Mouse (Mus musculus) cerebellum, adult 18-20 months (tissue): Measurements from ENCODE around the gene Mto1.
"Not testable (repeated sequence)": the region's sequence is repeated elsewhere in the genome, so short reads cannot be mapped to it uniquely, and the experiment has no call there.

Experiments used
- DNase-seq, 2 experiments: peaks; one replicate each; pipeline ENCODE4 v3.0.0; 2021

The Mto1 gene

DNA sequence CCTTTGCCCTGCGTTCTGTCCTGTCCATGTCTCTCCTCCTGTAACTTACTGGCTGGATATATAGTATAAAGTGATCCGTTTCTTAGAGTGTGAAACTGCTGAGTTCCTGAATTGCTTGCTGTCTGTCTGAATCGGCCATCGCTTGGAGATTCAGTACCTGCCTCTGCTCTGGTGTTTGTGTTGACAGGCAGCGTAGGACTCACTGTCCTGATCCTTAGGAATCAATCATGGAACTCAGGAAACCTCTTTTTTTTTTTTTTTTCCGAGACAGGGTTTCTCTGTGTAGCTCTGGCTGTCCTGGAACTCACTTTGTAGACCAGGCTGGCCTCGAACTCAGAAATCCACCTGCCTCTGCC lies 58.7 kb downstream of the Mto1 start:
- no peak for DNase-seq

DNA sequence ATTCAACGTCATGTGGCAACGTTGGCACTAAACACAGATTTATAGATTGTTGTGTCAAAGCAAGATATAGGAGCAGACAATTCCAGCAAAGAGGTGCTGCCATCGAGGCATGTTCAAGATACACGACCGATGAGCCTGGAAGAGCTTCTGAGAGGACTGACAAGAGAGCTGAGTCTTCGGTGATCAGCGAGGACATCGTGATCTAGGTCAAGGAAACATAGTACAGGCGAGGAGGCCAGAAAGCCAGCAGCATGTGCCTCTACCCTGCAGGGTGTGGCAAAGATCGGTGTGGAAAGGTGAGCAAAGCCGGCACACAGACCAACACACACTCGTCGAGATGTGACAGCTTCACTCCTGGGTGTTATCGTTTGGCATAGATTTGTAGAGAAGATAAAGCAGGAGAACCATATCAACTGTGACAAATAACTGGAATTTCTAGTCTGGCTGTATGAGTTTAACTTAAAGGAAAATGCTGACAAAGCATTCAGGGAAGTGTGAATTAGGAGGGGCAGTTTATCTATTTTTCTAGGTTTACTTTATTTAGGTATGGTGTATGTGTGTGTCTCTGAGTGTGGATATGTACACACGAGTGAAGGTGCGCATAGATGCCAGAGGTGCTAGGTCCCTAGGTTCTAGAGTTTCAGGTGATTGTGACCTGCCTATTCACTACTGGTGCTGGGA lies 60.2 kb downstream of the Mto1 start:
- DNase-seq = no peak

DNA sequence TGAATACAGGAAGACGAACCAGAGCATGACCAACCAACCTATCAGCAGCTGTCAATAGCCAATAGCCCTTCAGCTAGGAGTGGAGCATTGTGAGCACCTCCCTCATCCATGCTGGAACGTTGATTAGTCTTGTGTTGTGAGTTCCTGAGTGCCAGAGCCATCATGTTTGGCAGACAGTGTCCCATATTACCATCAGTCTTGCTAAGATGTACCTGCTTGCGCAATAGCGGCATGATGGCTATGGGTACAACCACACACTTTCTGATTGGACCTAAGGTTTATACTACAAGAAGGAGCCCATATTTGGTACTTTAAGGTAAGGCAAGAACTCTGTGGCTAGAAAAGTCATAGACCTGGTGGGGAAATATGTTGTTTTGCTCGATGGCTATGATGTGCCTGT lies 63.7 kb downstream of the Mto1 start:
- no peak for DNase-seq

DNA sequence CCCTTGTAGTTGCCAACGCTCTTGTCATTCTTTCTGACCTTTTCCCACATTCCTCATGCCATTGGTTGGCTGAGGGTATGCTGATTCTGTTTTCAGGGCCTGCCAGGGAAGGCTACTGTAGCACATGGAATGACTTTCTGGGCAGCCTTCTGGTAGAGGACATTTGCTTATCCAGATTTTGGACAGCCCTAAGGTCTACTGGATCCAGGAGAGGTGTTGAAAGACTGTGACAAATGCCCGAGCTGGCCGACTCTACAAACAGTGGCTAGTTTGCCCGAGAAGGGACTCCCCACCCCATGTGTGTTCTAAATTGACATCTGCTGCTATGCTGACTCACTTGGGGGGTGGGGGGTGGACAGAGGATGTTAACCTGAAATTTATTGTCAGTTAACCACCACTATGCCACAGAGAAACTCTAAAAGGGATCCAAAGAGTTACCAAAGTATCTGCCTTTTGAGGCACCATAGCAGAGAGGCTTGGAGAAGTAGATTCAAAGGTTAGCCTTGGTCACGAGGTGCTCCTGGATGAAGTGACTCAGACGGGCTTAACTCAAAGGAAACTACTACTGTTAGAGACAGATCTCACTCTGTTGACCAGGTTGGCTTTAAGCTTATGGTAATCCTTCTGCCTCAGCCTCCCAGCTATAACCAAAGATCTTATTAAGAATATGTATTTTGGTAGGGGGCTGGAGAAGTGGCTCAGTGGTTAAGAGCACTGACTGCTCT lies 65.9 kb downstream of the Mto1 start:
- DNase-seq = no peak

DNA sequence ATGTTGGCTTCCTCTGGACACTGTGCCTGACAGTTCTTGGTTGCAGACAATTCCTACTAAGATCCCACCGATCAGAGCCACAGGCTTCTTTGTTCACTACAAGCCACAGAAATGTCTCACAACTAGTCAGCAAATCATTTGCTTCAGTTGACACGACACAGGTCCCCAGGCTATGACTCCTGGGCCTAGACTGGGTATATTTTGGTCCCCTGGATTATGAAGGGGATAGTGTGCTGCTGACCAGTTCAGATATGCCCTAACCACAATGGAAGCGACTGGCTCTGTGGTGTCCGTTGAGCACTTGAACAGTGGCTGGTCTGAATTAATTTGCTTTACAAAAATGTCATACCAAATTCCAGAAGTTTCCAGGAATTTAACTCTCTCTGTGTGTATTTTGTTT lies 66.7 kb downstream of the Mto1 start:
- DNase-seq = no peak

DNA sequence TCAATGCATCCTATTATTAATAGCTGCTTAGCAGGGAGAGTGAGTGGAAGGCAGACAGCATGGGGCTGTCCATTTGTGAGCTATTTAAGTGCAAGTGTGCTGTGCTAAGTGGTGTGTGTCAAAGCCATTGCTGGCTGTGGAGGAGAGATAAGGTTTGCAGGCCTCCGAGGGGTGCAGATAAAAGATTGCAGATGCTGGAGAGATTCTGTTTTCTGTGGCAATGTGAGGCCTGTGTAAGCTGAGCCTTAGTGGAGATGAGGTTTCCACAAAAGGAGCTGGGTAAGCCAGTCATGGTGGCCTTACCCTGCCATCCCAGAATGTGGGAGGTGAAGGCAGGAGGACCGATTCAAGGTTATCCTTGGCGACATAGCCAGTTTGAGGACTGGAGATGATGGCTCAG lies 68.1 kb downstream of the Mto1 start:
- no peak for DNase-seq

DNA sequence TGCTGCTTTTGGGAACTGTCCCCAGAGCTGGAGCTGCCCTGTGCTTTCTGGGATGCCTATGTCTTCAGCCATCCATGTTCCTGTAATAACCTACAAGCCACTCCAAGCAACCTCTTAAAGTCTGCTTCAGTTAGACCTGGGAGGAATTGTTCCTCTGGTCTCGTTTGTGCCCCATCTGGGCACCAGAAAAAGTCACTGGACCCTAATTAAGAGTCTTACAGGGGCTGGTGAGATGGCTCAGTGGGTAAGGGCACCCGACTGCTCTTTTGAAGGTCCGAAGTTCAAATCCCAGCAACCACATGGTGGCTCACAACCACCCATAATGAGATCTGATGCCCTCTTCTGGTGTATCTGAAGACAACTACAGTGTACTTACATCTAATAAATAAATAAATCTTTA lies 69.2 kb downstream of the Mto1 start:
- not testable (repeated sequence) for DNase-seq

DNA sequence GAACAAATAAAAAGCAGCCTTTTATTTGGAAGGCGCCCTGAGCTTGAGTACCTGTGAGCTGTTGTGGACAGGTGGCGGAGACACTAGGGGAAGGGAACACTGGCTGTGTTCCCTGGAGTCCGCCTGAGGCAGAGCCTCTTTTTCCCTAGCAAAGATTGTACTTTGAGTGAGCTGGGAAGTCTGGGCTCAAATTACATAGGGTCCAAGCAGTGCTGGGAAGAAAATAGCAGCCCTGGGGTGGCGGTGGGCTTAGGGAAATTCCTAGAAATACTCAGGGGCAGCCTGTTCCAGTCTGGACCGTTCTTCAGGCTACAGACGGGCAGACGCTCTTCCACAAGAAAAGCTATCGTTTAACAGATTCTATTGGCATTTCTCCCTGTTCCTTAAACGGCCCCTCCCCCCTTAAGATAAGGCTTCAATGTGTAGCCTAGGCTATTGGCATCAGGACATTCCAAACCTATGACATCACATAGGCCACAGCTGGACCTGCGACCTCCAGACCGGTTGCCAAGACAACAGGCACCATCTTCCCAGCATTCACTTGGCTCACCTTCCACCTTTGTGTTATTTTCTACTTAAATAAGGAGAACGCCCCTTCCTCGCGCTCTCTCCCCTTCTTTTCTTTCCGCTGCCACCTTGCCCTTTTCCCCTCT lies 72.2 kb downstream of the Mto1 start:
- DNase-seq = peak; percentile 27 to 30

DNA sequence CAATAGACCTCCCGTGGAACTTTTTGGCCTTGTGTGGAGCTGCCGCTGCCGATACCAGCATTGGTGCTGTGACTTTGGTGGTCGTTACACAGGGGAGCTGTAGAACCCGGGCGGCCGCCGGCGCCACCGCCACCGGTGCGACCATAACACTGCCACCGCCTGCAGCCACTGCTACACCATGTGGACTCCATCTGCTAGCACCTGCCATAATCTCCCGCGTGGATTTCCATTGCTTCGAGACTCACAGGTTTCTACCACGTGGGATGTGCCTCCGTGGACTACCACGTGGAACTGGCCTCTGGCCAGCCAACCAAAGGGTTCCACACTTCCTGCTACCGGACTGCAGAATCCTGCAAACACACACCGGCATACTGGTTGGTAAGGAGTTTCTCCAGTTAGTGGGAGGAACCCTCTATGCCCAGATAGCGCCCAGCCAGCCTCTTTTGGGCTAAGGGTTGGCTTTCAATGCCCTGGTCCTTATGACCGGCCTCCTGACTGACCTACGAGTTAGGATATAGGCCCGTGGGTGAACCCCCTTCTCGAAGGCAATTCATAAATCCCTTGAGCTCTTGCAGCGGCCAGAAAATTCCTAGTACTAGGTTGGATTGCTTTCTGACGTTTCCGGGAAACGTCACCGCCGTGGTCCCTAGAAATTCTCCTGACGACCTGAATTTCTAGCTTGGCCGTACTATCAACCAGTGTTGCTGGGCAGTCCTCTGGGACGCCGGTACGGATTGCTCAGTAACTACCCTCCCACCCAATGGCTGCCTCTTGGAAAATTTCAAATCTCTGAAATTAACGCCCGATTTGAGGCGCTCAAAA lies 73.0 kb downstream of the Mto1 start:
- DNase-seq = peak; percentile 38 to 46

DNA sequence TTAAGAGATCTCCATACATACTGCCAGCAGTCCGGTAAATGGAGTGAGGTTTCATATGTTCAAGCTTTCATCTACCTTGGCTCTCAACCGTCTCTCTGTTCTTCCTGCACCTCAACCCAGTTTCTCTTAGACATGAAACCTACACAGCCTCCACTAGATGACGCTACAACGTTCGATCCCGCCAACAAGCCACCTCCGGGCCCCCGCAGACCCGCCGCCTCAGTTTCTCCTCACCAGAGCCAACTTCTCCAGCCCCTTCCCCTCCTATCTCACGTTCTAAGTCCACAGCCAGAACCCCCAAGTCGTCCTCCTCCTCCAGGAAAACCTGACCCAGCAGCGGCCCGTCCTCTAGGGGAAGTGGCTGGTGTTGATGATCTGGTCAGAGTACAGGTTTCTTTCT lies 73.7 kb downstream of the Mto1 start:
- no peak for DNase-seq
